Mouse (Mus musculus): ENCODE results near the gene Mylk3. TPM values are rescaled to one million over a fixed set of nuclear protein-coding genes. Genes with fewer than 3 reads are reported as not detected.

Mylk3 gene
- total RNA-seq (2021), result 0.61 TPM in 1 of 2 replicates, not detected in the other
- long read RNA-seq, partial matches to known transcripts, result 0 of 2 reads
- long read RNA-seq, other reads (novel, unspliced or antisense), result 1 of 2 reads

GRCm38 (mm10) chr8:85386205-85386604 is at the start of gene Mylk3:
Mylk3 (minus strand) TSS chr8:85386345.
- DNase-seq, result no peak

GRCm38 (mm10) chr8:85435736-85436135 is 49.6 kb upstream of the Mylk3 start:
- DNase-seq, result peak; percentile 21

DNA sequence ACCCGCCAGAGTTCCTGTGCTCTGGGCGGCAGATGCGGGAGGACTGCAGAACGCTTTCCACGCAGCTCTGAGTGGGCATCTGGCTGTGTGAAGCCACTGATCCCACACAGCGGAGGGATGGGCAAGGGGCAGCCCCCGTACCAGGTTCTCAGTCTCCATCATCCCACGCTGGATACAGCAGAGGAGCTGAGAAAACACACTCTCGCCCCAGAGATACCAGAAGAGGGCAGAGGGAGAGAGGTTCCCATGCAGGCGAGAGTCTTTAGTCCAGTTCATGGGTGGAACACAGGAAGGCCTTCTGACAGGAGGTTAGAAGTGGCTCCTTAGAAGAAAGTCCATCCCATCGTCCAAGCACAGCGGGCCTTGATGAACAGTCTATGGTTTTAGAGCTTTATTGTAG is 48.7 kb upstream of the Mylk3 start:
- no peak for DNase-seq

GRCm38 (mm10) chr8:85433017-85433393 is 46.9 kb upstream of the Mylk3 start:
- no peak for DNase-seq

GRCm38 (mm10) chr8:85432168-85433016 is 46.2 kb upstream of the Mylk3 start, which contains the start of gene 4921524J17Rik:
4921524J17Rik (minus strand) TSS chr8:85432833.
- DNase-seq, result peak; percentile 98

DNA sequence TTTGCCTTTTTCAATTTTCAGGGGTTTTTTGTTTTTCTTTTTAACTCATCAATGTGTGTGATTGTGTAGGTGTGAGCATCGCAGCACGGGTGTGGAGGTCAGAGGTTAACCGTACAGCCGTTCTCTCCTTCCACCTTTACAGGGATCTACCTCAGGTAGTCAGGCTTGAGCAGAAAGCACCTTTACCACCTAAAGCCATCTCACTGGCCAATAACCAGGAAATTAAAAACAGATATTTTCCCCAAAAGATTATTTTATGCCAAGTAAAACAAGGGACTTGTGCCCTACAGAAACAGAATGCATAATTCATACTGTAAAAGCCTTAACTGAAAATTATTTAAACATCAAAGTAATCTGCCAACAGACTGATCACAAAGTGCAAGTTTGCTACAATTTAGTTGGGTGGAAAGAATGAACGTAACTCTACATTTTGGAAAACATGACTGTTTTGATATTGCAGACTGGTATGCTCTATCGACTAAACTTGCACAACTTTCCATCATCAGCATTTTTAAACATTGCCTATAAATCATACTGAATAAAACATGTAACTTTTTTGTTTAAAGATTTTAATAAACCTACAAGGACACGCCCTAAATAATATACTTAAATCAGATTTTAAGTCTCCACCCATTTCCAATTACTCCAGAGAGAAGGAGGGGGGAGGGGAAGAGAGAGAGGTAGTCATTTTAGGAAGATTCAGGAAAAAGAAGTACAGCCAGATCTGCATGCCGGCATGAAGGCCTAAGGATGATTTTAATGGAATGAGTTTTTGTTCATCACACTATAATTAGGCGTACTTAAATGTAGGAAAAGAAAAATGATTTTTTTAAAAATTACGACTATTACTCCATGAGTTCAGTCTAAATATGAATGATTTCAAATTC is 45.4 kb upstream of the Mylk3 start:
- DNase-seq, result no peak

DNA sequence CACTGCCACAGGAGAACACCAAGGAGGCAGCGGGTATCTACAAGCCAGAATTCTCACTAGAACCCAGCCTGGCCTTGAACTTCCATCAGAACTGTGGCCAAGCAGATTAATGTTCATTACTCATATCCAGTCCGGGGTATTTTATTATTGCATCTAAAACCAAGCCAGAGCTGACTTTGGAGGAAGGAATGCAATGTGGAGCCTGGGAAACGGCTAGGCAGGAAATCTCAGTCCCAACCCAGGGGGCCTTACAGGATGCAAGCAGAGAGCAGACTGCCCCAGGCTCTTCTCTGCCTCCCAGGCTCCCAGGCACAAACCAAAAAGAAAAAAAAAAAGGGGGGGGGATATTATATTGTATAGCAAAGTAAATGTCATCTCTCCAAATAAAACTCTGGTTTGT is 44.7 kb upstream of the Mylk3 start:
- DNase-seq, result peak; percentile 56

DNA sequence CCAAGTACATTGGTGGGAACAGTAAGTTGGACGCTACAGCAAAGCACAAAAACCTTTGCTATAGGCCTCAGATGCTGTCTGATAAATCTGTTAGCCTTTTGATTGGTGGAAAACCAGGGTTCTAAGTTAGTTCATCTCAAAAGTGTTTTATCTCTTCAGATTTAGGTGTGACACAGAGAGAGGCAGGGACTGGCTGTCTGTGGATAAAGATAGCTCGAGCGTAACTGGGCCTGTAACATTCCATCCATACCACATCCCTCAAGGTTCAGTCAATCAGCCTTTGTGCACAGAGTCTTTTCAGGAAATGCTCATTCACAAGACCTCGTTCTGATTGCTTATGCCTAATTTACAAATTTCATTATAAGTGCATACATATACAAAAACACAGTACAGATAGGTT is 43.1 kb upstream of the Mylk3 start:
- DNase-seq, result no peak

- DNase-seq, result no peak
Observed at GRCm38 (mm10) chr8:85427026-85427425, 40.9 kb upstream of the Mylk3 start.

- DNase-seq, result no peak
Observed at GRCm38 (mm10) chr8:85421329-85421728, 35.2 kb upstream of the Mylk3 start.

- DNase-seq, result no peak
Observed at GRCm38 (mm10) chr8:85408526-85408925, 22.4 kb upstream of the Mylk3 start.

GRCm38 (mm10) chr8:85408053-85408505 is 21.9 kb upstream of the Mylk3 start:
- no peak for DNase-seq

DNA sequence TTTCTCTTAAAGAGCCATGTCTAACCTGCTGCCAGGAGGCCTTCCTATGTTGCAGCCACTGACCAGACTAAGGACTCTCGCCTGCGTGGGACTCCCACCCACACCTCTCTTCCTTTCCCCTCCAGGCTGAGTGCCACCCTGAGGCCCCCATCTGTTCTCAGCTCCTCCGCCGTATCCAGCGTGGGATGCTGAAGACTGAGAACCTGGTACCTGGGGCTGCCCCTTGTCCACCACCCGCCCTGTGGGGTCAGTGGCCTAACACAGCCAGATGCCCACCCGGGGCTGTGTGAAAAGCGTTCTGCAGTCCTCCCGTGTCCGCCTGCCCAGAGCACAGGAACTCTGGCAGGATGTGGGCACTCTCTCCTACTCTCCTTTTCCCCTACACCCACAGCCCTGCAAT is 19.8 kb upstream of the Mylk3 start:
- no peak for DNase-seq

DNA sequence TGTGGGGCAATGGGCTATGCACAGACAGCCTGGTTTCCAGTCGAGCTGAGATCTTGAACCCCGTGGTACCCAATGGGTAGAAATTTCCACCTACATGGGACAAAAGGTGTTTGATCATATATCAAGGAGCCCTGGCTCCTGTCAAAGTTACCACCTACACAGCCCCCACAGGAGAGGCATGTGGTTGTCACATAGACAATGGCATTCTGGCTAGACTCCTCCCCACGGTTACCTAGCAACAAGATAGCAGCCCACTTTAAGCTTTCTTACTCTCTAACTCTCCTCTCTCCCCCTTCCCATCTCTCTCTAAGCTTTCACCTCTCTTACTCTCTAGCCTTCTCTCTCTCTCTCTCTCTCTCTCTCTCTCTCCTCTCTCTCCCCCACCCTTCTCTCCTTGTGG is 19.3 kb upstream of the Mylk3 start:
- DNase-seq, result no peak

GRCm38 (mm10) chr8:85398548-85398947 is 12.4 kb upstream of the Mylk3 start:
- no peak for DNase-seq

- DNase-seq, result peak; percentile 63
Observed at GRCm38 (mm10) chr8:85397508-85397907, 11.4 kb upstream of the Mylk3 start.

DNA sequence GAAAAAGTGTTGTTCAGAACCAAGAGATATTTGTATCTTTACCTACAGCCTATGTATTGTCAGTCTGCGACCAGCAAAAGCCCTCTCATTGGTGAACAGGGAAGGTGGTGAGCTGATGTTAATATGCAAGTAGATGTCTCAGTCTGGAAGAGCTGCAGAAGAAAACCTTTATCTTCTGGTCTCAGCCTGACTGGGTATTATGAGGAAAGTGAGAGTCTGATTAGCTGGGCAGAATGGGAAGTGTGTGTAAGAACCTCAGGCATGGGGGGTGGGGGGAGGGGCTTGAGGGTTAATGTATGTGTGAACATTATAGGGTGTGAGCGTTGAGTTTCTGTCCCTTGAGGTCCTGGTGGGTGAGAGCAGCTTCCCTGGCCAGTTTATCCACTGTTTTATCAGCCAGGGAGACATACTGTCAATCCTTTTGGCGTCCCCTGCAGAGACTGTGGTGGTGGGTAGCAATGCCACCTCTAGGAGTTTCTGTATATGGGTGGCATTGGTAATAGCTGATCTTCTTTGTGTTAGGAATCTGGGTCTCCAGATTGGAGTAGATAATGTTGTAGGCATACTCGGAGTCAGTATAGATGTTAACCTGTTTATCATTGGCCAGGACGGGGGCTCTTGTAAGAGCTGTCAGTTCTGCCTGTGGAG is 10.4 kb upstream of the Mylk3 start:
- no peak for DNase-seq

DNA sequence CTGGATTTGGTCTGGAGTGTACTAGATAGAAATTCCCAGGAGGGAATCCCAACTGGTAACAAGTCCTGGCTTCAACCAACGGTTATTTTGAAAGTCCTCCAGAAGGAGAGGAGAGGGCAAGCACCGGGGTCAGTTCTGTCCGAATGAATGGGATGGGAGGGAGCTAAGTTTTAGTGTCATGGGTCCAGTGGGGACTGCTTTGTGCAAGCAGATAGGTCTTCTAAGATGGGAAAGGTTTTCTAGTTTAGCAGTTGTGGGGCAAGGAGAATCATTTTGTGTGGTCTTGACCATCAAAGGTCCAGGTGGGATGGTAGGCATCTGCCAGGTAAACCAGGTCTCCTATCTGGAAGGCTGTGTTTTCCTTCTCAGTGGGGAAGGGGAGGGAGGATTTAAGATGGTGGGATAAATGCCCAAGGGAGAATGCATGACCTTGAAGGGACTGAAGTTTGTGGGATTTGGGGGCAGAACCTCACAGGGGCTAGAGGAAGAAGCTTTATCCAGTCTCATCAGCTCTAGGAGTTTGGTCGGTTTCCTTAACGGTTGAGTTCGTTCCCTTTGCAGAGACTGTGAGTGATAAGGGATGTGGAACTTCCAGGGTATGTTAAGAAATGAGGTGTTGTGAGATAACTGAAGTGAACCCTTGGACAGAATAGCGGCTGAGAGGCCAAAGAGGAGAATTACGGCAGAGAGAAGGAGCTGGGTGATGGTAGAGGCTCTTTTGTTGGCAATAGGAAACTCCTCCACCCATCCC is 9.7 kb upstream of the Mylk3 start:
- DNase-seq, result no peak

DNA sequence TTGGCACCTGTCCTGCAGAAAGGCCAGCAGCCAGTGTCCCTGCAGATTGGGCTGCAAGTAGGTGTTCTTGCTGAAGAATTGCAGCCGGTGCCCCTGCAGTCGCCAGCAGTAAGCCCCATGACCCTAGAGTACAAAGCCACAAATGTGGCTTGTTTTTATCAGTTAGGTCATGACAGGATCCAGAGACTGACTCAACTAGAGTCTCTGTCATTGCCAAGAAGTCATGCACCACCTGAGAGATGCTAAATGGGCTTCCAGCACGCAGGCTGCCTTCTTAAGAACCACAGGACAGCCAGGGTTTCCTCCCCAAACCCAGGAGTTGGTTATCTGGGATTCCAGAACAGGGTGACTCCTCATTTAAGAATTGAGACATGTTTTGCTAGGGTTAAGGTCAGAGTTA is 8.9 kb upstream of the Mylk3 start:
- no peak for DNase-seq

GRCm38 (mm10) chr8:85393199-85393598 is 7.1 kb upstream of the Mylk3 start:
- DNase-seq, result no peak

GRCm38 (mm10) chr8:85391438-85391837 is 5.3 kb upstream of the Mylk3 start:
- DNase-seq, result no peak

DNA sequence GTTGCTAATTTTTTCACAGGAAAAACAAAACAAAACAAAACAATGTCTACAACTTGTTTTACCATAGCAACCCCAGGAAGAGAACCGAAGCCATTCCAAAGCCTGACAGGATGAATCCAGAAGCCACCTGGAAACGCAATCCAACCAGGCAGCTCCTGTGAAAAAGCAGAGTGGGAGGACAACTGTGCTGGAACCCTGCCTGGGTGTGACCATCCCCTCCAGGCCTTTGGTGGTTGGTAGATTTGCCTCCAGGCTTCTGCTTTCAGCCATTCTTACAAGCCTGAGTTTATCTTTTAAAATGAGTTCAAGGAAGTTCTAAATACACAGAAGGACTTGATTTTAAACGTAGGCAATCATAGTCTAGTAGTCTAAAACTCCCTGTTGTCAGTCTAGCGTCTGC is 4.2 kb downstream of the Mylk3 start:
- DNase-seq, result no peak

Measured in adrenal gland, postnatal 25 days (tissue).